Mouse (Mus musculus): ENCODE data around the gene Naa30. TPM values are rescaled to one million over a fixed set of nuclear protein-coding genes. Genes with fewer than 3 reads are reported as not detected.

The Naa30 gene
- total RNA-seq, 2 experiments from 2014 or later, result 32.6 to 39.9 TPM

DNA sequence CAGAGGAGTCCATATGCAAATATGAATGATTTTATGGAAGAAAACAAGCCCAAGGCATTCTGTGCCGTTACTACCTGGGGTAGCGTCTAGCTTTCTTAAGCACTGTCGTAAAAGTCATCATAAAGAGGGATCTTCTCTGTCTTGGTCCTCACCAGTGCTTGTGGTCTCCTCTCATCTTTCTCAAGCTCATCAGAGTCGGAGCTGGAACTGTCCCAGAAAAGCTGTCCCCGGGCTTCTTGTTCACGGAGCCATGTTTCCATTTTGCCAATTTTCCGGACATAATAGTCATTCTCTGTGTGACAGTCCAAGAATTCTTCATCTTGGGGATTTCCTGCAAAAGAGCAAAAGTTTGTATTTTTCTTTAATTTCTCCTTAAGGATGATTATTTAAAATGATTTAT is 54.4 kb downstream of the Naa30 start:
- DNase-seq, result no peak

DNA sequence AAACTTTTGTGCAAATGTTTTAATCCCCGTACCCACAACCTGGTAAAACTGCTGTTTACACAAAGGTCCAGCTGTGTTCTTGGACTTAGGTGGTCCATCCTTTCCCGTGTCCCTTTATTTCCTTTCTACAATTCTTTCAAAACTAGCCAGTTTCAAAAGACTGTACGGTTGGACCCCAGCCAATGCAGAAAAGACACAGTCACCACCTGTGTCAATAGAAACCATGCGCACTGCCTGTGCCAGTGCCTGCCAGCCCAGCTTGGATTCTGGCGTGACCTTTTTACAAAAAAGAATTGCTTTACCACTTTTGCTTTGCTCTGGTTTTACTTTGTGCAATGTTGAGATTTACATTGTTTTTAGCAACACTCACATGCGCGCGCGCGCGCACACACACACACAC is 55.0 kb downstream of the Naa30 start:
- DNase-seq, result peak in 1 of 2 experiments; percentile 23

DNA sequence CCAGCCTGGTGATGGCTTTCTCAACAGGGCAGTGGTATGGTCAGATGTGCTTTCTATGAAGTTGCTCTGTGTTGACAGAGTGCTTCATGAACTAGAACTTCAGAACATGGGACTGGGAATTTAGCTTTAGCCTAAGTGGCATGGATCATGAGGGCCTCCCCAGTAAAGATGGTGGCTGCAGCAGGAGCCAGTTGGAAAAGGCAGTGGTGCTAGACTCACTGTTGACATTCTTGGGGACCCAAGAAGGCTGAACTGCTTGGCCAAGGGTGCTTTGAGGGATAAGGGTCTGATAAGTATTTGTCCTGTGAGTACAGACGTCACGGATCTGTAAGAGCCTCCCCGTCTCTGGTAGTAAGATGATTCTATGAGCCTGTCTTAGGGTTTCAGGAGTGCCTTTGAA is 59.8 kb downstream of the Naa30 start:
- DNase-seq, result no peak

DNA sequence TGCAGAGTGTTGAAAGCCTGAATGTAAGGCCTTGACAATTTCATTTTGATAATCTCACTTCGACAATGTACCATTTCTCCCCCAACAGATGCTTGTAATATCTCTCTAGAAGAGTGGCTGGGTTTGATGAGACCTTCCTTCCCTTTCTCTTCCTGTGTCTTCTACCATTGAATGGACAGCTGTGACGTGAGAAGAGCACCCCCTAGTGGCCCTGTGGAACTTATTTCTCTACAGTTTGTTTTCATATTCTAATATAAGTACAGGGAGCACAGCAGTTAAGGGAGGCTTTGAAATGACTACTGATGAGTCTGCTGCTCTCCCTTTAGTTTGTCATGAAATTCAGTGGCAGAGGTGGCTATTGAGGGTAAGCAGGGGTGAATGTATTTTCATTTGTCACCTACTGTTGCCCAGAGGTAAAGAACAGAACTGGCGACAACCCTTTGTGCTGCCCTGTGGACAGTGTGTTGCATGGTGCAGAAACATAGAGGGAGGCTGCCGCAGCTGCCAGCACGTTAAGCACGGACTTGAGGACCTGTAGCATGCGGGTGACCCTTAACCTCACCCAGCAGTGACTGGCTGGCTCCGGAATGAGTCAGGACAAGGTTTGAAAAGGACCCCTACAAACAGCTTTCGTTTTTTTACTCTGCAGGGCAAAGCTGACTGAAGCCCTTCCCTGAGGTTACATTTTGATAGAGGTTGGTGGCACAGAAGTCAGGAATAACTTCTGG is 62.9 kb downstream of the Naa30 start:
- DNase-seq, result peak; percentile 28 to 69

DNA sequence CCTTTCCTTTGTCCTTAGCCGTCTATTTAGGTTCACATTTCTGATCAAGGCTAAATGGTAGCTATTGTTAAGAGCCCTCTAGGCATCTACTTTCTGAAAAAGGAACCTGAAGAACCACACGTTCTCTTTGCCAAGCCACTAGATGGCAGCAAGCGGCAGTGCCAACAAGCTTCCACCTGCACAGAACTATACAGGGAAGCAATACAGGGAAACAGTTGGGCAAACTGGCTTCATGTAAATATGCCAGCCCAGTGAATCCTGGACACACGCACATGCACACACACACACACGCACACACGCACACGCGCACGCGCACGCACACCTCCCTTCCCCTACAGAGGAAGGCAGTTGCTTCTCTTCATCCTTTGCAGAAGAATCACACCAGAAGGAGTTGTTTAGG is 66.2 kb downstream of the Naa30 start:
- peak; percentile 69 to 77 for DNase-seq

Other genes starting within 250 kb of the Naa30 start
- 10 to 100 TPM; 18.2 to 24.3 TPM for gene Ap5m1, start 106.1 kb upstream of the Naa30 start, total RNA-seq (2021)
- 10 to 100 TPM; 34.6 to 39.2 TPM for gene Exoc5, start 105.6 kb upstream of the Naa30 start, total RNA-seq (2021)
- gene ccdc198, start 73.2 kb downstream of the Naa30 start, total RNA-seq (2021), result not detected